Mouse (Mus musculus) inflammation-experienced regulatory T-cells, adult 6 months (primary cell): ENCODE results near the gene Cir1. TPM values are rescaled to one million over a fixed set of nuclear protein-coding genes. Genes with fewer than 3 reads are reported as not detected.

Source experiments
- ATAC-seq: one replicate; pipeline ENCODE4 v1.8.0; 2017
- polyA plus RNA-seq, 3 experiments: library from polyadenylated mRNA; unstranded; fragments of 100-300 nt; shearing (Covaris generic); gene quantifications; one replicate each; pipeline ENCODE4 v1.2.1; 2017

Gene Cir1
- 10 to 100 TPM; 18.9 to 30.4 (median 30.3) TPM for polyA plus RNA-seq

DNA sequence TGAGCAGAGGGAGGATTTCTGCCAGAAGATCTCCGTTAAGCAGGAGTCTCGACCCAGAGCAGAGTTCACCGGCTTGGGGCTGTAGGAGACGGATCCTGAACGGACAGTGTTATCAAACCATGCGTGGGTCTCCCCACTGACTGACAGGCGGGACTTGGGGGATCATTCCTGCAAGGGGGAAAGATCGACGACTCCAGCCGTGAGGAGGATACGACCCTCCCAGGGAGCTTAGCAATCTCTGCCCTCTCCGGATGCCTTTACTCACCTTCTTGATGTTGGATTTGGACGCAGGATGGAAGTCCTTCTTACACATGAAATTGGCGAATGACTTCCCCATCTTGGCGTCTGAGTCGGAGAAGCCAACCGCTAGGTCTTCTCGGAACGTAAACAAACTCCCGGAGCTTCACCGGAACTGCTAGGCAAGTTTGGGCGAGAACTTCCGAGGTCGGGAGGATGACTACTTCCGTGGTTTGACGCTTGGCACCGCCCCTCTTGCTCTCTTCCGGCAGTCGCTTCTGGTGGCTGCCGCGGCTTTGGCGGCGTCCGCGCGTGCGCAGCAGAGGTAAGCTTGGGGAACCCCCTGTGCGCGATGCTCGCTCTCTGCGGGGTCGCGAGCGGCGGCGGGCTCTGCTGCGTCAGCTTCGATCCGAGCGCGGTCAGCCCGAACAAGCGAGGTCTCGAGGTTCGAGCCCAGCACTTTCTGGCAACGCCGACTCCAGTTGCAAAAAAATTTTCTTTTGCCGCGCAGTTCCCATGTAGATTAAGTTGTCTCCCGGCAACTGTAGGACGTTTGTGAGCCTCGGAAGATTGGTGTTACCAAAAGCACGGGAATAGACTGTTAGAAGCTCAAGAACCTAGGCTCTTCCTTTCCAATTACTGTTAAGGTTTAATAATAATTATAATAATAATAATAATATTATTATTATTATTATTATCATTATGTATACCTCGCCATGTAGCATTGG, at the start of gene Cir1, which contains the start of gene Scrn3:
TSS of gene Cir1 (minus strand) at position 550 of the 965 bp plus-strand sequence.
TSS of gene Scrn3 (plus strand) at position 450 of the 965 bp plus-strand sequence.
- ATAC-seq: peak; percentile 97

DNA sequence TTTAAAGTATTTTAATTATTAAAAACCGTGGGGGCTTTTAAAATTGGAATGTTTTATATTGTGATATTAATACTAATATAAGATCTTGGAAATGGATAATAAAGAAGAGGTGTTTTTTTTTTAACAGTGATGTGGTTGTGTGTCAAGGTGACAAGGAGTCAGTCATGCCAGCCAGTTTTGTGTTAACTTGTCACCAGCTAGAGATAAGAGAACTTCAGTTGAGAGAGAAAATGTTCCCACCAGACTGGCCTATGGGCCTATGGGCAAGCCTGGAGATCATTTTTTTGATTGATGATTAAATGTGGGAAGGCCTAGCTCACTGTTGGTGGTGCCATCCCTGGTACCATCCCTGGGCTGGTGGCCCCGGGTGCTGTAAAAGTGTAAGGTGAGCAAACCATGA, 48.0 kb upstream of the Cir1 start:
- ATAC-seq: no peak

DNA sequence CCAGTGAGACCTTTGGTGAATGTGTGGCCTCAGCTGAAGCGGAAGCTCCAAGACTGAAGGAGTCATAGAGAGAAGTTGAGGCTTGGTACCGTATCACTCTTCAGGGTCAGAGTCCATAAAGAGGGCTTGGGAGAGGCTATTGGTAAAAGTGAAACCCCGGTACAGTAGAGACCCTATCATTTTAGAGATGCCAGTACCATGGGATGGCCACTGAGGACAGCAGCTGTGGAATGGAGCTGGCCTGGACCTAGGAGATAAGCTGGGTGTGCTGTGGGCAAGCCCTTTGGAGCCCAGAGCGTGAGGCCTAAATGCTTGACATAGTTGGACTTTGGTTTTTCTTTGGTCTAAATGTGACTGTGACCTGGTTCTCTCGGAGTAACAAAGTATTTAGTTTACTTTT, 47.4 kb upstream of the Cir1 start:
- no peak for ATAC-seq

DNA sequence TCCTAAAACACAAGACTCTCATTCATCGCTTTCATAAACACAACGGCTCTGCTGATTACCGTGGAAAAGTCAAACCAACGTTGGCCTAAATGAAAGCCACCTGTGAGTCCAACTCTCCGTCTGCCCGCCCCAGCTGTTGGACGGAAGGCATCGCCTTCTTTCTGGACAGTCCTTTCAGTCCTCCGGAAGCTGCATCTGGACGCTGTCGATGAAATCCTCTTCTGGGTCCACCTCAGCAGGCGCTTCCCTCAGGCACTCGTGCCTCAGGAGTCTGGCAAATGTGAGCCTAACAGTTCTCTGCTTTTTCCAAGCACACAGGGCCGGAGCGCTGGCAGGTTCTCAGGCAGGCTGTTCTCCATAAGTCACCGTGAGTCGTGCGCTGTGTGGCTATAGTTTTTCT, 44.5 kb upstream of the Cir1 start:
- ATAC-seq: no peak

DNA sequence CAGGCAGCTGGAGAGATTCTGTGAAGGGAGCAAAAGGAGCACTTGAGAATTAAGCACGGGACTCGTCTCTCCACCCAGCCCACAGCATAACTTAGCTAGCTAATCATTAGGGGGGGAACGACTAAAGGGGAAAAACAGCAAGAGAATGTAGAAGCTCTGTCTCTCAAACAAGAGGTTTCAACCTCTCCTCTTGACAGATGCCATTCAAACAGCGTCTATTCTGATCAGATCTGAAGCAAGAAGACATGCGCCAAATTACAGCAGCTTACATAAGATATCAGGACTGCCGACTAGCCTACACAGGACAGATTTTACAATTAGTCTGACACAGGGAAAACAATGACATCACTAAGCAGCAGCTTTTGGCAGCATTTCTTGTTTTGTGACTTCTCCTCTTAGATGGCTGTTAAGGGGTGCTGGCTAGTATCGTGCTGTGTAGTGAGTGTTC, 39.5 kb upstream of the Cir1 start:
- no peak for ATAC-seq

DNA sequence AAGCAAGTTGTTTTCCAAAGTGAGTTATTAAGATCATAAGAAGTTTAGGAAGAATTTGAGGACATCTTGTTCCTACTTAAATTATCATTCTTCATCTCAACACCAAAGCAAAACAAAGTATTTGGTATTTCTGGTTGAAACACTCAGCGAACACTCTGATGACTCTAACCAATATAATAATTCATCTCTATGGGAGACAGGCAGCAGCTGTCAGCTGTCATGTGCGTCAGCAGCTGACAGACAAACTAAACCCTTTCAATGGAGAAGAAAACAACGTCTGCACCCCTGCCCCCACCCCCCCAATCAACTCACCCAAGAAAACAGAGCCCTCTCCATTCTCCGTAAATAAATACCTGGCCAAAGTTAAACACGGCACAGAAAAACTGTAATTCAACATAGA, 39.0 kb upstream of the Cir1 start:
- no peak for ATAC-seq

DNA sequence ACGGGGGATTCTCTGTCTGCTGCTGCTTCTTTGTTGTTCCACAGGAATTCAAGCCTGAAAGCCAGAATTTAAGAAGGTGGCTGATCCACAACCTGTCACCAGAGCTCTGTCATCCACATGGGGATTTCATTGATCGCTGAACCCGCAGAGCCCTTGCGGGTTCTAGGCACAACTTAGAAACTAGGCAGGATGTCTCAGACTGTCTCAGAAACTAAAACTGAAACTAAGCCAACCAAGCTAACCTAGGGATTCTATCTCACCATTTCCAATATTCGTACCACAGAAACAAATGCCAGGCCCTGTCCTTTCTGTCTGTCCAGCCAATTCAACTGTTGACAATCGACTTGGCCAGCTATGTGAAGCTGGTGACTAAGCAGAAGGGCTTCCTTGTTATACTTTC, 35.7 kb upstream of the Cir1 start:
- peak; percentile 49 for ATAC-seq

DNA sequence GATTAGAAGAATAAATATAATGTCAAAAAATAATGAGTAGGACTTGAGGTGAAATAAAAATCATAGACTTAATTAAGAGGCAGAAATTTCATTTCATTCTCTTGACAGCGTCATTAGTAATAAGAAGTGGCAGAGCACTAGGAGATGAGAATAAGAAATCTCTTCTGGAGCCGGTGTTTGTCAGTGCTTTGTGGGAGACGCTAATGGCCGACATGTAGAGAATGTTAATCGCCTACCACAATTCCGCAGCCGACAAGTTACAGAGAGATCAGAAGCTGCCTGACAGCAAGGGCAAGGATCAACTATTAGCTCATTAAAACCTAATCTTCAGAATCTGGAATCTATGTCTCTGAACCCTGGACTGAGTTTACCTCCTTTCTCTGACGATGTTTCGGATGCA, 35.3 kb upstream of the Cir1 start:
- no peak for ATAC-seq

DNA sequence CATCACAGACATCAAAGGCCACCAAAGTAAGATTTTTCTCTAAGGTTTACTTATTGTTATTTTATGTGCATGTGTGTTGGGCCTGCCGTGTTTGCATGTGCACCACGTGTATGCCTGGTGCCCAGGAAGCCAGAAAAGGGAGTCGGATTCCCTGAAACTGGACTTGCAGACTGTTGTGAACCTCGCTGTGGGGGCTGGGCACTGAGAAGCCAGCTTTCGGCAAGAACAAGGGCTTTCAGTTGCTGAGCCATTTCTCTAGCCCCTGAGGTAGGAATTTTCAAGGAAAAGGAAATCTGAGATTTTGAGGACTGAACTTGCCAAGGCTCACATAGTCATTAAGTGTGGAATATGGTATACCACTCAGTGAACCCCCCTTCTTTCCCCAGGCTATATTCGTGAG, 34.6 kb upstream of the Cir1 start:
- no peak for ATAC-seq

DNA sequence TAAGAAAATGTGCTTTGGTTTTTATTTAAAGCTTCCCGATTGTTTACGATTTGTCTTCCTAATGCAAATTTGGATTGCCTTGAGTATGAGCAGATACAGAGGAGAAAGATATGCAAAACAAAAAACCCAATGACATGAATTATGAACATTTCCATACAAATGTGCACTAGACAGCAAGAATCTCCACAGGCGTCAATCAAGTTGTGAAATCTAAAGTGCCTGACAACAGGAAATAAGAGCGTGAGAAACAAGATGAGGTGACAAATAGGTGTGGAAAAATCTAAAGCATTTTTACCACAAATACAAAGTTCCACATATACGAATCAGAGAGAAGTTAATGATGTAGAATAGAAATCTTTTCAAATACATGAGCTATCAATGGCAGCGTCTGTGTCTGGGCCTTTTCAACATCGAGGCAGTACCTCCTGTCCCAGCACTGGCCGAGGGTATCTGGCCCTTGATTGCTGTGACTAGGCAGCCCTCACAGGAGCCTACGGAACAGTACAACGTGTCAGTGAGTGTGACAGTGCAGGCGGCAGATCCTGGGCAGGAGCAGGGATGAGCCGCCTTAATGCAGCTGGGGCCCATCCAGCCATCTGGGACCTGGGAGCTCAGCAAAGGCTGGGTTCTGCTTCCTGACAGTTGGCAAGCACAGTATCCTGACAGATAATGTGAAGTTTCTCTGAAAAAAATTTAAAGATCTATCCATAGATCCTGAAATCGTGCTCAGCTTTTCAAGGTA, 34.0 kb upstream of the Cir1 start:
- peak; percentile 73 for ATAC-seq

DNA sequence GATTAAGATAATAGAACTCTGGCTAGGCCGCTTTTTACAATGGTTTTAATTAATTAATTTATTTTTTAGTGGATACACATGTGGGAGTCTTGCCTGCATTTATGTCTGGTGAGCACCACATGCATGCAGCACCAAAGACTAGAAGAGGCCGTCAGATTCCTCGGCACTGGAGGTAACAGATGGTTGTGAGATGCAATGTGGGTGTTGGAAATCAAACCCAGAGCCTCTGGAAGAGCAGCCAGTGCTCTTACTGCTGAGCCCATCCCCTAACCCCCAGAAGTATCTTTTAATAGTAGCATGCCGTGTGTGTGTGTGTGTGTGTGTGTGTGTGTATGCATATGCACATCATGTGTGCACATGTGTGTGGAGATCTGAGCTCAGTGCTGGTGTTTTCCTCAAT, 32.7 kb upstream of the Cir1 start:
- no peak for ATAC-seq

DNA sequence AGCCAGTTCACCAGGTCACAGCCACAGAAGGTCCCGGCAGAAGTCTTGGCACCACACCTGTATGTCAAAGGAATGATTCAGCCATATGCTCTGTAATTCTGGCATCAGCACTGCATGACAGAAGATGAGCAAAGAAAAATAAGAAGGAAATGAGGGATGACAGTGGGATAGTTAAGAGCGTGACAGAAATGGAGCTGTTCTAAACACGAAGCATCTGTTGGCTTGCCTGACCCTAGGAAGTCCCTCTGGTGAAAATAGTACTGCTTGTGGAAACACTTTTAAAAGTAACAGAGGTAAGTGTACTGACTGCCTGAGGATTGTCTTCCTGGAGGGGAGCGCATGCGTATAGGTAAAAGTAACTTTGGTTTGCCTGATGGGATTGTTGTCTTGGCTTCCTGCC, 31.2 kb upstream of the Cir1 start:
- no peak for ATAC-seq

DNA sequence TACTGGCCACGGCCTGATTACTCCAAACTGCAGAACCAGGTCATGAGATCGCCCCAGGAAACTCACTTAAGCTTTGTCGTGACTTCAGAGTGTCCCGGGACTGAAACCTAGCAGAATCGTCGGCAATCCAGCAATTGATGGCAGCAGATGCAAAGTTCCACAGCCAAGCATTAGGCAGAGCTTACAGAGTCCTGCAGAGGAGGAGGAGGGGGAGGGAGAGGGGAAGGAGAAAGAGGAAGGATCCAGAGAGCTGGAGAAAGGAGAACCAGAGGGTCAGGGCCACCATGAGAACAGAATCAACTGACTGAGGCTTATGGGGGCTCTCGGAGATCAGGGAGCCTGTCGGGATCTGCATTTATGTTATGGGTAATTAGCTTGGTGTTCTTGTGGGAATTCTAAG, 25.9 kb upstream of the Cir1 start:
- ATAC-seq: no peak

DNA sequence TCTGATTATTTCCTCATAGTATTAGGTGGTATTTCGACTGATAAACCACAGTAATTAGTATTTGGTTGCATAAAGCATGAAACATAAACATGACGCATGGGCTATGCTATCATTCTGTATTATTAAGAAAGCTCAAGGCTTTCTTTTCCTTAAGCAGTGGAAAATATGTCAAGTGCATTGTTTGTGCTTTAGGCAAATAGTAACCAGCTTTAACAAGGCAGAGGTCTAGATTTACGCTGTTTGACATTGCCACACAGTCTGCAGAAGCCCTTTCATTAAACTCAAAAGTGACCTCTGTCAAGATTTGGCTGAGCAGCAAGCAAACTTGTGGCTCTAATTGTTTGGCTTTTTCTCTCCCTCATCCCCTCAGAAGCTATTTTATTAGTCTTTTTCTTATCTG, 23.4 kb upstream of the Cir1 start:
- no peak for ATAC-seq

DNA sequence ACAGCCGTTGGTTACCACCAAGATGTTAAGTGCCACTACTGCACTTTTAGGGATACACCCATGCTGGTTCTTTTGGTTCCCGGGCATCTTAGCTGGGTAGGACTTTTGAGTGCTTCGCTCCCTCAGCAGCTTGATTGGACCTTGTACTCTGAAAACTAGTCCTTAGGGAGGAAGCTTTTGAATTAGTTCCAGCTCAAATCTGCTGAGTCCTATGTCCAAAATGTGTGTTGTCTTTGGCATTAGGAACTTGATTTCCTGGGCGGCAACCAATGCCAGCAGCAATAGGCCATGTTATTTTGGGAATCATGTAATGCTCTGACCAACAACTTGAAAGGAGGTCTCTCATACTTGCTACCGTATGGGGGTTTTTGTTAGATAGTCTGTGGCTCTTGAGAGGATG, 13.4 kb upstream of the Cir1 start:
- no peak for ATAC-seq

DNA sequence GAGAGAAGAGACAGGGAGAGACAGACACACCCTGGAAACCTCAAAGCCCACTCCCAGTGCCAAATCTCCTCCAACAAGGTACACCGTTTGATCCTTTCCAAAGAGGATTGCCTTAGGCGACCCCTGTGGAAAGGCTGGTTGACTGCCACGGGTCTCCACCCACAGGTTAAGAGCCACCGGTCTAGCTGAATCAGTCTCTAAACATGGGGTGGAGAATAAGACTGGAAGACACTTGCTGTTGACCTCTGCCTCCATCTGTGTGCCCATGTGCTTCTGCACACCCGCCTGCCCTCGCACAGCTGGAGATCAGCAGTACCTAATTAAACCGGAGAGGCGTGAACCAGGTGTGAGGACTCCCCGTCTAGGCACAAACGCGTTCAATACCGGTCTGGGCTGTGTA, 10.5 kb upstream of the Cir1 start:
- ATAC-seq: no peak

DNA sequence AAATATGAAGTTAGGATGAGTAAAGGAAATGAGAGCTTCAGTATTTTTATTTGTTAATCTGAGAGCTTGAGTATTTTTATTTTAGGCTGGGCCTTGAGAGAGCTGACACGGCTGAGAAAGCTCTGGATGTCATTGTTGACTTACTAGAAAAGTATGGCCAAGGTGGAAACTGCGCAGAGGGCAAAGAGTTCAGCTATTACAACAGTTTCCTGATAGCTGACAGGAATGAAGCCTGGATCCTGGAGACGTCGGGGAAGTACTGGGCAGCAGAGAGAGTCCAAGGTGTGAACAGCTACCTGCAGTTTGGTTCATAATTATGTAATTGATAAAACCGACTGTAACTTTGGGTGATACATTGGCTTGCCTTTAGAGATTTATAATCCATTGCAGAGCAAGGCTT, 6.7 kb upstream of the Cir1 start:
- ATAC-seq: no peak

DNA sequence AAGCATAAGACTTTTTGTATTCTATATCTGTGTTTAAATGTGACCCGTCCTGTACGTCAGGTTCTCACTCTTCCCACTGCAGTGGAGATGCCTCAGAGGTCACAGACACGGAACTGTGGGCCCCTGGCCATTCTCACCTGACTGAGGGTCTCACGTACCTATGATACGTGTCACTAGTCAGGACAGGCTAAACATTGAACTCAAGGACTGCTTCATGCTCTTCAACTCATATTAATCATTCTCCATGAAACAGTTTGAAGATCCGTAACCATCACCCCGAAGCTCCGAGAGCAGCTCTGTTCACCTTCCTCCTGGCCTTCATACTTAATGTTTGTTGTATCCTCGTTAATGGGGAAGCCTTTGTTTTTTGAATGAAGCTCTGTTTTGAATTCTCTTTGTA, 4.9 kb upstream of the Cir1 start:
- no peak for ATAC-seq

DNA sequence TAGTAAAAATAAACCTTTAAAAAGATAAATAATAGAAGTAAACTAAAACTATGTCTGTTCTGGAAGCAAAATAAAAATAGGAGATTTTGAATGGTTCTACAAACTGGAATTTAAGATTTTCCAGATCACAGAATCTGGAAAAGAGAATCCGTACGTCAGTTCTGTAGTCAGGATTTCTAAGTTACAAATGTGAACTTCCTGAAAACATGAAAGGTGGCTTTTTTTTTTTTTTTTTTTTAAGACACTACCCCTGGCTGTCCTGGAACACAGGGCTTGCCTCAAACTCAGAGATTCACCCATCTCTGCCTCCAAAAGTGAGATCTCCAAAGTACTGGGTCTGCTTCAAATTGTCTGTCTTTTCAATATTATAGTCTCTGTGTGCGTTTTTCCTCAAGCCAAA, 1.8 kb upstream of the Cir1 start:
- no peak for ATAC-seq

DNA sequence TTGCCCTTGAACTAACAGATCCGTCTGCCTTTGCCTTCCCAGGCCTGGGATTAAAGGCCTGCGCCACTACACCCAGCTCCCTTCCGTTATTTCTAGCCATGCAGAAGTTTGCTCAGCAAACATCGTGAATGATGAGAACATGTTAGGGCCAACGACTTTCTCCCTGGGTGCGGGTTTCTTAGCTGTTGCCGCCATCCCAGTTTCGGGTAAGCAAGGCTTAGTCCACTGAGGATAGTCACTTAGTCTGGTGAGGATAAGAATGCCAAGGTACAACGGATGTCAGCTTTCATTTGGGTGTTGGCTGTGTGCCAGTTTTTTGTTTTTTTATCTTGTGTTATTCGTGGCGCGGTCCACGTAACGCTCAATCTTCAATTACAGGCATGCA, 608 bp upstream of the Cir1 start:
- peak; percentile 18 for ATAC-seq

DNA sequence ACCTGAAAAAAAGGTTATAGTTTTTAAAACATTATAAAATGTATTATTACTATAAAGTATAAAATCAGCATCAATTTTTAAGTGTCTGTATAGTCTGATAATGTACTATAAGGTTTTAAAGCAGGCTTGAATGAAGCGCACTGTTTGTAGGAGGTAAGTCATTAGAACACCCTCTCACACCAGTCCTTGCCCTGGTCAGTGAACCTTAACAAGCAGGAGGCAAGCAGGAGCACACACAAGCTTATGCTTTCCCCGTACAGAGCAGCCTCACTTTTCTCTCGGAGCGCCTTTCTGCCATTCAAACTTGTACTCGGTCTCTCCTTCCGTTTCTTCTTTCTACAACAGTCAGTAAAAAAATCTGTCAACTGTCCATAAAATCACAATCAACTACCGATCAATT, 6.5 kb downstream of the Cir1 start:
- ATAC-seq: no peak

DNA sequence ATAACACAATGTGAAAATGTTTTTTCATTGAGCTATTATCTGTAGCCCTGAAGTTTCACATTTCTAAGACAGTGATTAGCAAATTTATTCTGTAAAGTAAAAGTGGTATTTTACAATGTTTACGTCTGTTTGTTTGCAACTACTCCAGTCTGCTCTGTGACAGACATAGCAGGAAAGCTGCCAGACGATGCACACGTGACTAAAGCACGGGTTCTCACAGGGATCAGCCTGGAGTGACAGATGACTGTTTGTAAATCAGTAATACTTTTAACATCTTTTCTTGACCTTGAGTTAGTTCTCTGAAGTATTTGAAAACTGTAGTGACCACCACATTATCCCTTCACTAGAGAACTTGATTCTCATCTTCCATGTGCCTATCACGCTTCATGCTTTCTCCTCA, 8.0 kb downstream of the Cir1 start:
- ATAC-seq: no peak

DNA sequence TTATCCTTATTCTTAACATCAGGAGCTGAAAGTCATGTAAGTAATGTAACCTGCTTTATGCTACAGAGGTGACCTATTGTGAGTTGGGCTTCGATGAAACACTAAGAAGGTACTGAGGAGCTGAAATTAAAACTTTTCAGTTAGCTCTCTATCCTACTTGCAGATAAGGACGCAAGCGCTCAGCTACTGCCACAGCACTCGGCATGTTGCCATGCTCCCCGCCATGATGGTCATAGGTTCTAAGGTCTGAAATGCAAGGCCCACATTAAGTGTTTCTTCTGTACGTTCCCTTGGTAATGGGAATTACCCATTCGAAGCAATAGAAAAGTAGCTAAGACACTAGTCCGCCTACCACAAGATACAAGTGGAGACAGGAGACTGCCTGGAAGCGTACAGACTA, 9.8 kb downstream of the Cir1 start:
- ATAC-seq: no peak

DNA sequence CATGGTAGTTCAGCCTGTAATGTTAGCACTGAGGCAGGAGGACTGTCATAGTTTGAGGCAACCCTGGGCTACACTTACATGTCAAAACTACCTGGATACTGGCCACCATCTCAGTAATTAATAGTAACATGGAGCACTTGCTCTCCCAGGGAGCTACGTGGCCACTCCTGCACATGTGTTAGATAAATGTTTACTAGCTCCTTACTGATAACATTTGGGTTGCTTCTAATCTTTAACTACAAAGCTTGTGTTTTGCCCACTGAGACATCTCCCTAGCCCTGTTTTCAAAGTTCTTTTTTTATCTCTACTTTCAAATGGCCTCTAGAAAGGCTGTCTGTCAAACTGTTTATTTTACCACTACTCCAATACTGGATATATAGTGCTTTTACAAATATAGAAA, 10.5 kb downstream of the Cir1 start:
- no peak for ATAC-seq
